Mouse (Mus musculus): ENCODE data around the gene Rbpjl.

GRCm38 (mm10) chr2:164359031-164359430, 43.9 kb upstream of the Rbpjl start:
- TF ChIP-seq CTCF (conservative IDR thresholded peaks at IDR 0.05; ENCODE audit: low read length) = no peak
- no peak for TF ChIP-seq POU5F1 (IDR thresholded peaks at IDR 0.05; ENCODE audit: borderline replicate concordance, low read length)
